Mouse (Mus musculus): Measurements from ENCODE around the gene Dock6. TPM values are rescaled to one million over a fixed set of nuclear protein-coding genes. Genes with fewer than 3 reads are reported as not detected.
"Not testable (repeated sequence)": the region's sequence is repeated elsewhere in the genome, so short reads cannot be mapped to it uniquely, and the experiment has no call there.

Dock6 gene
- 11.8 and 12.0 TPM in 2 replicates for polyA plus RNA-seq (2015; fragmentation: Nextera tagmentation; extraction: Ambion mirVana)

- H3K9ac ChIP-seq (replicated peaks; ENCODE audit: low read depth, low read length), result peak within 1 kb of the TSS; percentile 50
- peak within 1 kb of the TSS; percentile 60 for H3K4me2 ChIP-seq (ENCODE audit: low read length)
- peak within 1 kb of the TSS; percentile 50 for H3K4me3 ChIP-seq (replicated peaks; ENCODE audit: low read length)
- H3K4me1 ChIP-seq (replicated peaks; ENCODE audit: control insufficient read depth, insufficient read depth, low read length), result peaks cover 5% of the 10 kb centered on the region
- no peak within 1 kb of the TSS for H3K27ac ChIP-seq (ENCODE audit: low read length)
- H3K27me3 ChIP-seq (replicated peaks; ENCODE audit: control insufficient read depth, insufficient read depth, low read length), result no peaks in the 10 kb centered on the region
- peak; percentile 86 for ATAC-seq
- H3K9me3 ChIP-seq (ENCODE audit: control insufficient read depth, low read length), result no peaks in the 10 kb centered on the region
- WGBS, result under 1% methylated on average over 68 of the region's 68 CpGs
- no peaks in the 10 kb centered on the region for H3K36me3 ChIP-seq (ENCODE audit: control insufficient read depth, insufficient read depth)
Measured at GRCm38 (mm10) chr9:21852128-21853091, at the start of gene Dock6. TSS of gene Dock6 (minus strand) at chr9:21852635.

- no peaks in the 10 kb centered on the region for H3K36me3 ChIP-seq (ENCODE audit: control insufficient read depth, insufficient read depth)
- peak; percentile 96 for ATAC-seq
- H3K4me3 ChIP-seq (replicated peaks; ENCODE audit: low read length), result peak overlapping the region; percentile 48
- 14% methylated on average over 10 of the region's 10 CpGs for WGBS
- H3K4me2 ChIP-seq (ENCODE audit: low read length), result peak overlapping the region; percentile 63
- H3K4me1 ChIP-seq (replicated peaks; ENCODE audit: control insufficient read depth, insufficient read depth, low read length), result 0 out of 2 replicates have a peak, but pooled peaks cover 4% of the 10 kb centered on the region
- peaks cover 15% of the 10 kb centered on the region for H3K27me3 ChIP-seq (replicated peaks; ENCODE audit: control insufficient read depth, insufficient read depth, low read length)
- peak overlapping the region; percentile 58; the same call in 1 of the 2 replicates for H3K27ac ChIP-seq (ENCODE audit: low read length)
- H3K9ac ChIP-seq (replicated peaks; ENCODE audit: low read depth, low read length), result peak overlapping the region; percentile 24; the same call in 1 of the 2 replicates
- no peaks in the 10 kb centered on the region for H3K9me3 ChIP-seq (ENCODE audit: control insufficient read depth, low read length)
Measured at GRCm38 (mm10) chr9:21901223-21901820, 48.9 kb upstream of the Dock6 start.

- no peak overlapping the region for H3K9ac ChIP-seq (replicated peaks; ENCODE audit: low read depth, low read length)
- H3K4me2 ChIP-seq (ENCODE audit: low read length), result no peak overlapping the region
- WGBS, result 61% methylated on average over 3 of the region's 3 CpGs
- ATAC-seq, result no peak
- no peak overlapping the region for H3K27ac ChIP-seq (ENCODE audit: low read length)
- no peak overlapping the region for H3K4me3 ChIP-seq (replicated peaks; ENCODE audit: low read length)
- no peaks in the 10 kb centered on the region for H3K27me3 ChIP-seq (replicated peaks; ENCODE audit: control insufficient read depth, insufficient read depth, low read length)
- no peaks in the 10 kb centered on the region for H3K9me3 ChIP-seq (ENCODE audit: control insufficient read depth, low read length)
- no peaks in the 10 kb centered on the region for H3K36me3 ChIP-seq (ENCODE audit: control insufficient read depth, insufficient read depth)
- no peaks in the 10 kb centered on the region for H3K4me1 ChIP-seq (replicated peaks; ENCODE audit: control insufficient read depth, insufficient read depth, low read length)
Measured at GRCm38 (mm10) chr9:21889229-21889628, 36.8 kb upstream of the Dock6 start.

GRCm38 (mm10) chr9:21876601-21877000 is 24.2 kb upstream of the Dock6 start:
- Histone ChIP-seq H3K27ac (ENCODE audit: low read length) (no peak overlapping the region), H3K9ac (replicated peaks; ENCODE audit: low read depth, low read length) (no peak overlapping the region), H3K4me2 (ENCODE audit: low read length) (no peak overlapping the region), H3K4me1 (replicated peaks; ENCODE audit: control insufficient read depth, insufficient read depth, low read length) (no peaks in the 10 kb centered on the region), H3K36me3 (ENCODE audit: control insufficient read depth, insufficient read depth) (no peaks in the 10 kb centered on the region), H3K27me3 (replicated peaks; ENCODE audit: control insufficient read depth, insufficient read depth, low read length) (no peaks in the 10 kb centered on the region; the same call in 1 of the 2 replicates), H3K4me3 (replicated peaks; ENCODE audit: low read length) (no peak overlapping the region), H3K9me3 (ENCODE audit: control insufficient read depth, low read length) (no peaks in the 10 kb centered on the region)
- no peak for ATAC-seq
- 64% methylated on average over 3 of the region's 3 CpGs for WGBS

GRCm38 (mm10) chr9:21872204-21872603 is 19.8 kb upstream of the Dock6 start:
- Histone ChIP-seq H3K27ac (ENCODE audit: low read length) (no peak overlapping the region), H3K36me3 (ENCODE audit: control insufficient read depth, insufficient read depth) (no peaks in the 10 kb centered on the region), H3K4me1 (replicated peaks; ENCODE audit: control insufficient read depth, insufficient read depth, low read length) (0 out of 2 replicates have a peak, but pooled peaks cover 2% of the 10 kb centered on the region), H3K9ac (replicated peaks; ENCODE audit: low read depth, low read length) (no peak overlapping the region), H3K4me2 (ENCODE audit: low read length) (no peak overlapping the region), H3K27me3 (replicated peaks; ENCODE audit: control insufficient read depth, insufficient read depth, low read length) (no peaks in the 10 kb centered on the region; the same call in 1 of the 2 replicates), H3K4me3 (replicated peaks; ENCODE audit: low read length) (no peak overlapping the region), H3K9me3 (ENCODE audit: control insufficient read depth, low read length) (no peaks in the 10 kb centered on the region)
- no peak for ATAC-seq
- WGBS, result 54% methylated on average over 4 of the region's 4 CpGs

GRCm38 (mm10) chr9:21870879-21871524 is 18.6 kb upstream of the Dock6 start:
- Histone ChIP-seq H3K27me3 (replicated peaks; ENCODE audit: control insufficient read depth, insufficient read depth, low read length) (no peaks in the 10 kb centered on the region; the same call in 1 of the 2 replicates), H3K36me3 (ENCODE audit: control insufficient read depth, insufficient read depth) (no peaks in the 10 kb centered on the region), H3K27ac (ENCODE audit: low read length) (no peak overlapping the region), H3K9me3 (ENCODE audit: control insufficient read depth, low read length) (no peaks in the 10 kb centered on the region), H3K4me1 (replicated peaks; ENCODE audit: control insufficient read depth, insufficient read depth, low read length) (0 out of 2 replicates have a peak, but pooled peaks cover 2% of the 10 kb centered on the region), H3K9ac (replicated peaks; ENCODE audit: low read depth, low read length) (no peak overlapping the region), H3K4me3 (replicated peaks; ENCODE audit: low read length) (peak overlapping the region; percentile 13; the same call in 1 of the 2 replicates), H3K4me2 (ENCODE audit: low read length) (peak overlapping the region; percentile 39)
- WGBS, result 11% methylated on average over 20 of the region's 20 CpGs
- ATAC-seq, result peak; percentile 67

- not testable (repeated sequence) for ATAC-seq
Measured at GRCm38 (mm10) chr9:21869290-21869689, 16.9 kb upstream of the Dock6 start.

GRCm38 (mm10) chr9:21867726-21868125 is 15.3 kb upstream of the Dock6 start:
- no peaks in the 10 kb centered on the region for H3K36me3 ChIP-seq (ENCODE audit: control insufficient read depth, insufficient read depth)
- 0 out of 2 replicates have a peak, but pooled peaks cover 2% of the 10 kb centered on the region for H3K4me1 ChIP-seq (replicated peaks; ENCODE audit: control insufficient read depth, insufficient read depth, low read length)
- H3K27ac ChIP-seq (ENCODE audit: low read length), result no peak overlapping the region
- ATAC-seq, result no peak
- no peak overlapping the region for H3K9ac ChIP-seq (replicated peaks; ENCODE audit: low read depth, low read length)
- H3K4me3 ChIP-seq (replicated peaks; ENCODE audit: low read length), result no peak overlapping the region
- H3K4me2 ChIP-seq (ENCODE audit: low read length), result no peak overlapping the region
- 86% methylated on average over 3 of the region's 3 CpGs for WGBS
- no peaks in the 10 kb centered on the region for H3K27me3 ChIP-seq (replicated peaks; ENCODE audit: control insufficient read depth, insufficient read depth, low read length)
- no peaks in the 10 kb centered on the region for H3K9me3 ChIP-seq (ENCODE audit: control insufficient read depth, low read length)

More at GRCm38 (mm10) chr9:21869290-21869689, 16.9 kb upstream of the Dock6 start:
- H3K9me3 ChIP-seq (ENCODE audit: control insufficient read depth, low read length); H3K27me3 ChIP-seq (replicated peaks; ENCODE audit: control insufficient read depth, insufficient read depth, low read length); H3K27ac ChIP-seq (ENCODE audit: low read length); H3K4me3 ChIP-seq (replicated peaks; ENCODE audit: low read length); H3K4me1 ChIP-seq (replicated peaks; ENCODE audit: control insufficient read depth, insufficient read depth, low read length); H3K36me3 ChIP-seq (ENCODE audit: control insufficient read depth, insufficient read depth); H3K4me2 ChIP-seq (ENCODE audit: low read length); H3K9ac ChIP-seq (replicated peaks; ENCODE audit: low read depth, low read length): not testable (repeated sequence)
- WGBS, result 53% methylated on average over 7 of the region's 7 CpGs

GRCm38 (mm10) chr9:21866641-21867040 is 14.2 kb upstream of the Dock6 start:
- no peak overlapping the region for H3K27ac ChIP-seq (ENCODE audit: low read length)
- no peaks in the 10 kb centered on the region for H3K9me3 ChIP-seq (ENCODE audit: control insufficient read depth, low read length)
- 63% methylated on average over 2 of the region's 2 CpGs for WGBS
- H3K27me3 ChIP-seq (replicated peaks; ENCODE audit: control insufficient read depth, insufficient read depth, low read length), result no peaks in the 10 kb centered on the region
- H3K4me1 ChIP-seq (replicated peaks; ENCODE audit: control insufficient read depth, insufficient read depth, low read length), result 0 out of 2 replicates have a peak, but pooled peaks cover 2% of the 10 kb centered on the region
- no peak overlapping the region for H3K4me3 ChIP-seq (replicated peaks; ENCODE audit: low read length)
- H3K9ac ChIP-seq (replicated peaks; ENCODE audit: low read depth, low read length), result no peak overlapping the region
- H3K36me3 ChIP-seq (ENCODE audit: control insufficient read depth, insufficient read depth), result no peaks in the 10 kb centered on the region
- ATAC-seq, result no peak
- no peak overlapping the region for H3K4me2 ChIP-seq (ENCODE audit: low read length)

Data from forebrain, embryonic 16.5 days (tissue).